Mouse (Mus musculus): Measurements from ENCODE around the gene Agr2.

The Agr2 gene

DNA sequence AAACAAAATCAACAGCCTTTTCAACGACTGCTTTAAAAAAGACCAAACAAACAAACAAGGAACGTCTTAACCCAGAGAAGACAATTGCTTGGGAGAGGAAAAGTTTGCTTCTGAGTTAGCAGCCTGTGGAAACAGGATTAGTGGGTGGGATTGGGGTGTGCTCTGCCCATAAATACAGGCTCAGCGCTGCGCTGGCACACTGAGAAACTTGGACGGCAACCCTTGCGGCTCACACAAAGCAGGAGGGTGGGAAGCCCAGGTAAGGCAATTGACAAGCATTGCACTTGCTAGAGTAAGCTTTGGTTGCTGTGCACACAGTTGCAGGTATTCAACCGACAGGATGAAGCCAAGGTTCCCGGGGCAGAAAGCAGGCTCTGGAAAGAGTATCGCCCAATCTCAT, at the start of gene Agr2:
Gene Agr2, plus strand, starts transcription at position 197 of the 400 bp plus-strand sequence.
- DNase-seq (ENCODE audit: low spot score): no peak

DNA sequence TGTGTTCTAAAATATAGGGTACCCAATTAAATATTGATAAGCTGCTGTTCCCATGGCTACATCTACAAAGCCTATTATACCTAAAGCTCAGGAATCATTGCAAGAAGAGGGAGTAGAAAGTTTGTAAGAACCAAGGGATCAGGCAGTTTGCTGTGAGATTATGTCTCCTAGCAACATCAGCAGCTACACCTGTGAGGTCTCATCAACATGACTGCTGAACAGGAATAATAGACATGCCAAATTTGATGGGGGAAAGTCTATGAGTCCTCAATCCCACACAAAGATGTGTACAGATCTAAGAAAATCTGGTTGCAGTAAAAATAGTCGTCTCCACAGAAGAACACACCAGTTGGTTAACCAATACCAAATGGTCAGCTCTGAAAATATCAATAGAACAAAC, 41.0 kb upstream of the Agr2 start:
- no peak for DNase-seq (ENCODE audit: low spot score)

DNA sequence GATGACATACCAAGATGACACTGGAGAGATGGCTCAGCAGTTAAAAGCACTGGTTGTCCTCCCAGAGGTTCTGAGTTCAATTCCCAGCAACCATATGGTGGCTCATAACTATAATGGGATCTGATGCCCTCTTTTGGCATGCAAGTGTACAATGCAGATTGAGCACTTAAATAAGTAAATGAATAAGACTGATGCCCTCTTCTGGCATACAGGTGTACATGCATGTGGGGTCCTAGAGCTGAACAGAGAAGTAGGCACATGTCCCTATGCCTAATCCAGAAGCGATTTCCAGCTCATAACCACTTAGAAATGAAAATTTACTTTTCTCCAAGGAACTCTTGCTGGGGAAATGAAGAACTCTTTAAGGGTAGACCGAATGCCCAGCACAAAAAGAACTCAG, 35.5 kb upstream of the Agr2 start:
- DNase-seq (ENCODE audit: low spot score): no peak

DNA sequence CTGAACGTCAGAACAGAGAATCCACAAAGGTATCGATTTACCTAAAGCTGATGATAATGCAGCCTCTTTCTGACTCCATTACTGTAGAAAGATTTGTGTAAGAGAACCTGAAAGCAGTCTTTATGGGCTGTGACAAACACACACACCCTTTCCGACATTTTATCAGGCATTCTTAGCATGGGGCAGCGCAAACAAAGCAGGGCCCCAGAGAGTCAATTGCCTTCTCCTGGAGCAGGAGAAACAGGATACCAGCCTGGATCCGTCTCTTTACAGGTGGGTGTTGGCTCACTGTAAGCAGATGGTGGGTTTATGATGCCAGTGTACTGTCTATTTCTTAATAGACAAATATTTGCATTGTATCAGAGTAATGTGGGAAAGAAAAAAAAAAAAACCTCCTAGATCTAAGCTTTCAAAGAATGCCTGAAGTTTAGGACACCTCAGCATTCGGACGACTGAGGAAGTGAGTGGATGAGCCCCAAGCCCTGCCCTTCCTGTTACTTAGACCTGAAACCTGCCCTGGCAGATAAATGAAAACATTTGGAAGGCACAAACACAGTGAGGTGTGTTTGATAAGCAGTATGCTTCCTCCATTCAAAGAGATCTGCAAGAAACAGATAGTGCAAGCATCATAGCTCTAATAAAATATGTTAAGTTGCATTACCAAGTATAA, 26.5 kb upstream of the Agr2 start:
- no peak for DNase-seq (ENCODE audit: low spot score)

DNA sequence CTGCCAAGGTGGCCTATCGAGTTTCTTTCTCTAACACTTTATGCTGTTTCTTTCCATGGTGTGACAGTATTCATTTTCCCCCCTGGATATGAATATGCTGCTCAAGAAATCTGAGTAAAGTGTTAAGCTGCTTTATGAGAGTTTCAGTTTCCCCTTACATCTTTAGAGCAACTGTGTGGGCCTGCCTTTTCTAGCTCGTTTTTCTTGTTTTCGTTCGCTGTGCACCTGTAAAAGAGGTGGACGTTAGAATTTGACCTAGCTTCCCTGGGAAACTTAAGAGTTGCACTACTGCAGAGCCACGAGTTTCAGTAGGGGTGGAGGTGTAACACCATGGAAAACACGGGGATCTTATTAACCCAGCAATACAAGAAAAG, 26.0 kb upstream of the Agr2 start:
- no peak for DNase-seq (ENCODE audit: low spot score)

DNA sequence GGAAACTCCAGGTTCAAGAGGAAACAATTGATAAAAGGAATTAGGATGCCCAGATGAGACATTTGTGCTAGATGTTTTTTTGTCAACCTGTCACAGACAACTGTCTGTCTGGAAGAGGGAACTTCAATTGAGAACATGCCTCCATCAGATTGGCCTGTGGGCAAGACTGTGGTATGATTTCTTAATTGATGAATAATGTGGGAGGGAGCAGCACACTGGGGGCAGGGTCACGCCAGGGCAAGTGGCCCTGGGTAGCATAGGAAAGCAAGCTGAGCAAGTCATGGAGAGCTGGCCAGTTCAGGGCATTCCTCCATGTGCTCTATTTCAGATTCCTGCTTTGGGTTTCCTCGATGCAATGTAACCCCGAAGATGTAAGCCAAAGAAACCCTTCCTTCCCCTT, 16.8 kb upstream of the Agr2 start:
- no peak for DNase-seq (ENCODE audit: low spot score)

DNA sequence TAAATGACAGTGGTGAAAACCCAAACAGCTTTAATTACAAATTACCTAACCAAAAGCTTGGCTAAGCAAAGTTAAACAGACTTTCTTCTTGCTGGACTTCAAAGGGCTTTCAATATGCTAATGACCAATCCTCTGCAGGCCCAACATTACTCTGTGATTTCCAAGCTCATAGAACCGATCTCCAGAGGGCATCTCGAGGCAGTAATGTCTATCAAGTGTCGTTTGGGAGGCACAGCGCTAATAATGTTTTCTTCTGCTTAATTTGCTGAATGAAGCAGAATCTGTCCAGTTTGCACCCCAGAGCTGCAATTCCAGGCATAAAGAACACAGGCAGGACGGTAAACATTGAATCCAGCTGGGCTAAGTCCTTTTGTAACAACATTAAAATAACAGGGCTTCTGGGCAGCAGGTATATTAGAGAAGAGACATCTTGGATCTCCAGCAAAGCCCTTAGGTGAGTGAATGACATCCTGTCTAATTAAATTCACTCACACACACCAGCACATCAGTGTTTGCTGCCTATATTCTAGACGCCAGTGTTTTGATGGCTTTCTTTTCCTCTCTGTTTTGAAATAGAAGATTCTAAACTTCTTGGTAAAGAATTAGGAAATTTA, 15.0 kb upstream of the Agr2 start:
- DNase-seq (ENCODE audit: low spot score): no peak

DNA sequence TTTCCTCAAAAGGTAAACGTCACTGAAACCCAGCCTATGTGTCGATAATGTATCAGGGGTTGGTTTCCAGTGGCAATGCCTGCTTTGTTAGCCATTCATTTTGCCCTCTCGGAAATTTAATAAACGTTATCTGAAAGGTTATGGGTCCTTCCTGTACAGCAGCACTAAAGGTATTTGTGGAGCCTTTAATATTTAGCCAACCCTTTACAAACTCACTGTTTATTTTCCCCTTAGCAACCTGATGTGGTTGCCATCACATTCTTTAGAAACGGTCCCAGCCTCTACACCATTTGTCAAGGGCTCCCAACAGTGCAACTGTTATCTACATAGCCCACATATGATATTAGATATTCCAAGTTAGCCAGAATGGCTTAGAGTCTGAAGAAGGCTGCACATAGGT, 13.1 kb upstream of the Agr2 start:
- DNase-seq (ENCODE audit: low spot score): no peak

DNA sequence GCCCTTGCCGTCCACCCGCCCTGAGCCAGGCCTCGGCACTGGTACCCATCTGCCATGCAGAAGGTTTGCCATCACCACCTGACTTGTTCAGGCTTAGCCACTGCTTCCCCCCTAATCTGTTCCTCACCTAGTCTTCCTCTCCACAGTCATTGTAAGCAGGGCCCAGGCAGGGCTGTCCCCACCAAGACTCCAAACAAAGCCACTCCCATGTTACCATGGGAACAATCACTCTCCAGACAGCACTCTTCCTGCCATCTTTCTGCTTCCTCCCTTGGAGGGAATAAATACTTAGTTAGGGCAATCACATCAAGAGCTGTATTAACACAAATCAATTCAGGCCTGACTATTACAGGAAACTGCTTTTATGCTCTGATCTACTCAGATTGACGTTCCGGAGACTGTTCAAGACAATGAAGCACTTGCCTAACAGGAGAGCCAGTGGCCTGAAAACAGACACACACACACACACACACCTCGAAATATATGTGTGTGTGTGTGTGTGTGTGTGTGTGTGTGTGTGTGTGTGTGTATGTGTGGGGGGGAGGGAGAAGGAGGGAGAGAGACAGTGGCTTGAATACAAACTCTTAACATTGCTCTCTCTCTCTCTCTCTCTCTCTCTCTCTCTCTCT, 10.9 kb upstream of the Agr2 start:
- no peak for DNase-seq (ENCODE audit: low spot score)

DNA sequence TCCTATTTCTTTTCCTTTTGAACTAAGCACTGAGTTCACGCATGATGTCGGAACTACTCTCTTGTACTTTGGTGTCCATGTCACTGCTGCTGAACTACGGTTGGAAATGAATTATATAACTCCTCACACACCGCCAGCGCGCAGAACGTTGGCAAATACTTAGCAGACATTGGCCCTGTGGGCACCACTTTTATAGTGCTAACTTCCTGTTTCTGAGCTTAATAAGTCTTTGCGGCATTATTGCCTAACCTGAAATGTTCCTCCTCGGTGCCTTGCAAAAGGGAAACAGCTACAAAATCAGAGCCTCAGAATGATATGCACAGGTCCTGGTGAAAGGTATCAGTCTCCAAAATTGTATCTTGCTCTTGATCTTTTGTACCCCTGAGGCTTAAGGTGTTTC, 9.2 kb upstream of the Agr2 start:
- DNase-seq (ENCODE audit: low spot score): no peak

DNA sequence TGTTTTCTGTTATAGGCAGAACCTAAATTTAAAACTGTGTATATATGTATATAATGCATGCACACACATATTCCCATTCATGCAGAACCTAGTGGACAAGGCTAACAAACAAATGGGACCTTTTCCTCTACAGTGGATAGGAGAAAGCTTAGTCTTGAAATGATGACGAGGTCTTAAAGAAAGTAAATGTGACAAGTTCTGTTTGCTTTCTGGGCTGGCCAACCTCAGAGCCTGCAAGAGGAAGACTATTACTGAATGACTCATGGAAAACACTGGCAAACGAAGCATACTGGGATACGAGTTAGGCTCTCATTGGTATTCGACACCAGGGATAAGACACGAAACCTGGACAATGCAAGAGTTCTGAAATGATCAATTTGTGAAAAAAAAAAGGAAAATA, 8.0 kb upstream of the Agr2 start:
- DNase-seq (ENCODE audit: low spot score): no peak

DNA sequence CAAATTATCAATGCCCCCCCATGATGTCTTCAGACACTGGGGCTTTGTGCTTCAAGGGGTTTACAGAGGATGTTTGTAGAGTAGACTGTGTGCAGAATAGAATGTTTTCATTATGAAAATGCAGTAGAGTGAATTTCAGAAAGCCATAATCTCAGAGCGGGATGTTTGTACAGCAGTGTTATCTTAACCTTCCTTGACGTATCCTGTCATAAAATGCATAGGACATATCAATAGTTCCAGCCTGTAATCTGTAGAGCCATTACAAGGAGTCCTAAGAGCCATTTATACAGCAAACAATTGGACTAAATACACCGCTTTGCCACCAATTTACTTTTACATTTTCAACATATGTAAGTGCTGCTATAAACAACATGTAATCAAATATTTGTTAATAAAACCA, 876 bp downstream of the Agr2 start:
- no peak for DNase-seq (ENCODE audit: low spot score)

DNA sequence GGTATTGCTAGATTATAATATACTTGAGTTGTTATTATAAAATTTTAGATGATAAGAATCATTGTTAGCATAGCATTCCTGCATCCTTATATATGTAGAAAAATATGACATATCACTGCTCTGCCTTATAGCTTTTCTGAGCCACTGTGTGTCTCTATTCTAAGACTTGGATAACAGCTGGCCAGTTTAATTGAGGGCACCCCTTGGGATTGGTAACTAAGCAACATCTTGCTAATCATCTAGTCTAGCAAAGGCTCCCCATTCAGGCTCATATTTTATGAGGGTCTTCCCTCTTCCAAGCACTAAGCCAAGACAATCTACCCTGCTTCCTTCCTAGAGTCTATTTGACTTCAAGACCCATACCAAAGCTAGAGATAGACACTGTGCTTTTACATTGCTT, 1.4 kb downstream of the Agr2 start:
- DNase-seq (ENCODE audit: low spot score): no peak

DNA sequence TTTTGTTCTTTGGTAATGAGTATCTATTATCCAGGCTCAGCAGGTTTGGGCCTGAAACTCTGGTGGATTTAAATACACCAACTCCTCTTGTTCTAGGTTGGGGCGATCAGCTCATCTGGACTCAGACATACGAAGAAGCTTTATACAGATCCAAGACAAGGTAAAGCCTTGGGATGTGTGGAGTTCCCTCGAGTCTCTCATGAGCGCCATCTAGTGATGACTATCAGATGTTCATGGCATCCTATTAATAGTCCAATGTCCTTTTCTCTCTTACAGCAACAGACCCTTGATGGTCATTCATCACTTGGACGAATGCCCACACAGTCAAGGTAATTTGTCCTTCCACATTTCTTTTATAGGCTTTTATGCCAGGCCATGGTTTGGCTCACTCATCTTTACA, 3.1 kb downstream of the Agr2 start:
- no peak for DNase-seq (ENCODE audit: low spot score)

DNA sequence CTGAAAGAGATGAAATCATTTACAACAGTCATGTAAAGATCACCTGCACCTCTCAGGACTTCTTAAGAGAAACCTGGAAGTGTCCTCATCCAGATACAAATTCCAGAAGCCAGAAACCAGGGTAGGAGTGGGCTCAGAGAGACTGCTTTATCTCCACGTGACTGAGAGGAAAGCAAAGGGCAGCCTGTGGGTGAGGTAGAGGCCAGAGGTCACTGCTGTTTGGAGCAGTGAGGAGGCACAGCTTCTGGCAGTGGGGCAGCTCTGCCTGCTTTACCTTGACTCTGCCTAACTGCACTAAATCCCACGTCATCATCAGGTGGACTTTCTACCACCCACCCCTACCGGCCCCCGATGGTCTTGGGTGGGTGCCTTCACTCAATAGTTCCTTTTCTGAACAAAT, 12.0 kb downstream of the Agr2 start:
- DNase-seq (ENCODE audit: low spot score): no peak

DNA sequence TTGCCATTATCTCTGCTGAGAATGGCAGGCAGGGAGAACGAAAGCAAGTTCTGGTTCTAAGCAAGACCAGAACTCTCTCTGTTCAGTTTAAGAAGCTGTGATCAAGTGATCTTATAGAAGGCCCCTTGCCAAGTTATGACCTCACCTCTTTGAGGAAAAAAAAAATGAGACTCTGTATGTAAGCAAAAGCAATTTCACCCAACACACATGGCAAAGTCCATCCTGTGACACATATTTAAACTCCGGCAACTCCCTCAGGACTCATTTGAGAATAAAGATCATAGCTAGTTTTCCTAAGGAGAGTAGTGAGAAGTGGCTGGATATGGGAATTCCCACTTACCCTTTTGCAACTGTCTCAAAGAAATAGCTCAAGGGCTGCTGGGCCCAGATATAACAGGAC, 14.9 kb downstream of the Agr2 start:
- DNase-seq (ENCODE audit: low spot score): no peak

DNA sequence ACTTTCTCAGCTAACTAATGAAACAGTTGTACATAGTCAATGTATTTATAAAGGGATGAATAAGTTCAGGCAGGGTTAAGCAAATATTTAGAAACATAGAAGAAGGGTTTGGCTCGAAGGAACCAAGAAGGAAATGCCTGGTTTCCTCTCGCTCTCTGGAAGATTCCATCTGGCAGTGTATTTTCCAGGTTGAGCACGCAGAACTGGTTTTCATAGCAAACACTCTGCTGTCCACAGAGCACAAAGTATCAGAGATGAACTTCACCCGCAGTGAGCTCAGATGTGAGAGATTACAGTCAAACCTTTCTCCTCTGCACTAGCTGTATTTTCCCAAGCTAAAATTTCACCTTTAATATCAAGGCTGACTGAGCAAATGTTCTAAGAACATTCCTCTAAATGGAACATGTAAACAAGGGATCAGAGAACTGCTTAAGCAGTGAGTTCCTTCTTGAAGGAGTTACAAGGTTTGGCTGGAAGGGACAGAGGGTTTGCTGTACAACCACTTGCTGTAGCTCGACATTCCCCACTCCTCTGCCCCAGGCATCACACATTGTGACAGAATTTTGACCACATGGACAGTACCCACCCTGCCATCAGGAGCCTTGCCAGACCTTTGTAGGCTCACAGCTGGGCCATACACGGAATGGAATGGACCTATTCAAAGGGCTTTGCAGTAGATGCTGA, 15.8 kb downstream of the Agr2 start:
- no peak for DNase-seq (ENCODE audit: low spot score)

DNA sequence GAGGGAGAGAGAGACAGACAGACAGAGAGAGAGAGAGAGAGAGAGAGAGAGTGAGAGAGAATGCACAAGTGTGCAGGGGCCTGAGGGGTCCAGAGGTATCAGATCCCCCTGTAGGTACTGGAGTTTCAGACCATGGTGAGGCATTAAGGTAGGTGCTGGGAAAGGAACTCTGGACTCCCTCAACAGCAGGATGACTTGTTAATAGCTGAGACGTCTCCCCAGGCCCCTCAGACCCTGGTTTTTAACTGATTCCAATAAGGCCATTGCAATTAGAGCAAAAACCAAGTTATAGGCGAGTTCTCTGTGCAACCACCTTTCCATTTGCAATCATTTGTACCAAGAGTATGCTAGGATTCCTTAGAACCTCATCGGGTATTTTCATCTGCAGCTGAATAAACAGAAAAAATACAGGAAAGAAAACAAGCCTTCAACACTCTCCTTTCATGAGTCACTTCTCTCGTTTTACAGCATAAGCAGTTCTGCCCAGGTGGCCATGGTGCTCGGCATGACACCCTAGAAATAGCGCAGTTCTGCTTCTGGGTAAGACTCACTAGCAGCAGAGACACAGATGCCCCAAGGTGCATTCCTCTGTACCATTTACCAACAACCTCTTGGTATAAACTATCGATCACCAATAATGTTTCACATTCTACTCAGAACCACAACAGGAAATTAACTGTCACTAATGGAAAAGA, 20.7 kb downstream of the Agr2 start:
- DNase-seq (ENCODE audit: low spot score): no peak

DNA sequence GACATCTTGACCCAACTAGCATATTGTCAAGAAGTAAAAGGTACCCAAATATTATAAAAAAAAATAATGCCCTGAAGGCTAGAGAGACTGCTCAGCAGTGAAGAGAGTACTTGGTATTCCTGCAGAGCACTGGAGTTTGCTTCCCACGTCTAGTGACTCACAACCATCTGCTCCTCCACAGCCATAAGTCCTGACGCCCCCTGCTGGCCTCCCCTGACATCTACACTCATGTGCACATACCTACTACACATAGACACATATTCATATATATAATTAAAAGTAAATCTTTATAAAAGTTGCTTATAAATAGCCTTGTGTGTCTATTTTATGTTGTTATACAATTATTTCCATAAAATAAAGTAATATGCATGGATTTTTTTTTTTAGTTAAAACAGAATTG, 25.1 kb downstream of the Agr2 start:
- DNase-seq (ENCODE audit: low spot score): no peak

DNA sequence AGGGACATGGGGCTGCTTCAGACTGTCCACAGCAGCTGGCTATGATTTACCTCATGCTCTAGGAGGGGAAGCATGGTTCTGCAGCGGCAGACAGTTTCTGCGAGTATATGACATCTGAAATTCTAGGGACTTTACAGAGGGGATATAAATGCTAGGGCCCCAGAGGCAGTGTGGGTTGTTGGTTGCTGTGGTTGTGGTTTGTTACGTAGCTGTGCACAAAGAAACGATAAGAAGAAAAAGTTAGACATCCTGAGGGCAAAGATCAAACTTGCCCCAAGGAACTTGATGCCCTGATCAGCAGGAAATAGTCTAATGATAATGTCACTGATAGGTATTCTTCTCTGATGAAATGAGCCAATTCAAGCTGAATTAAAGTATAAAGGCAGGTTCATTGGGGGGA, 26.9 kb downstream of the Agr2 start:
- DNase-seq (ENCODE audit: low spot score): no peak

DNA sequence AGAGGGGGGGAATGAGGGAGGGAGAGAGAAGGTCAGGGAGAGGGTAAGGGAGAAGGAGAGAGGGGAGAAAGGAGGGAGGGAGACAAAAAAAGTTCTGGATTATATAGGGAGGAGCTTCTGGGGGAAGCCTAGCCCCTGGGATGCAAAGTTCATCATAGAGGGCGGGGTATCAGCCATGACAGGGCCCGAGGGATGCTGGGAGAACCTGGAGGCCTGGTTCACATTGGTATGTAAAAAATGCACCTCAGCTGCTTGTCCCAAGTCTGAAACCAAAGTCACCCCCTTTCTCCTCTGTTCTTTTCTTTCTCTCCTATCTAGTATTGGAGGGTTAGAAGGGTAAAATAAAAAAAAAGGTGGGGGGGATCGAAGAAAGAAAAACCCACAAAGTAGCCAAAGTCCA, 27.4 kb downstream of the Agr2 start:
- no peak for DNase-seq (ENCODE audit: low spot score)

DNA sequence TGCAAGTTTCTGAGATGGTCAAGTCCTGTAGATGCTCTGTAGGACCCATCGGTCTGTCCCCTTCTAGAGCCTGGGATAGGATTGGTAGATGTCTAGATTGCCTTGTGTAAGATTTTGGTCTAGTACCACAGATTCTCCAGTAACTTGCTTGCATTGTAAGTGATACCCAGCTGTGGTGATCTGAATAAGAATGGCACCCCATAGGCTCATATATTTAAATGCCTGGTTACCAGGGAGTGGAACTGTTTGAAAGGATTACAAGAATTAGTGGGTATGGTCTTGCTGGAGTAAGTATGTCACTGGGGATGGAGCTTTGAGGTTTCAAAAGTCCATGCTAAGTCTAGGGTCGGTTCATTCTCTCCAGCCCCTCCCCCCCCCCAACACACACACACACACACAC, 28.0 kb downstream of the Agr2 start:
- DNase-seq (ENCODE audit: low spot score): no peak

DNA sequence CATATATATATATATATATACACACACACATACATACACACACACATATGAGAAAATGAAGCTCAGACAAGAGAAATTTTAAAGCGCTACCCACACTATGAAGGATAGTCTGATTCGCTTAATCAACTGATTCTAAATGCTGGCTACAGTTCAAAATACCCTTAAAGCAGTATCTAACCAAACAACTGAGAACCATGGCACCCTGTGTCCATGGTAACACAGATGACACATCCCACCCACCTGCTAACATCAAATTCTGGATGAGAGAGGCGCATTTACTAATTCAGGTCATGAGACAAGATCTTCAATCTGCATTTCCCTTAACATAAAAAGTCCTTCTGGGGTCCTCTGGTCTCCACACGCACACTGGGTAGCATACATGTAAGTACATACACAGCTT, 33.4 kb downstream of the Agr2 start:
- DNase-seq (ENCODE audit: low spot score): no peak

Measured in left cerebral cortex, adult 11 months (tissue).